Mouse (Mus musculus) kidney, postnatal 4 days (tissue): Measurements from ENCODE around the gene Blcap.
"Not testable (repeated sequence)": the region's sequence is repeated elsewhere in the genome, so short reads cannot be mapped to it uniquely, and the experiment has no call there.

Experiments used
- DNase-seq, 2 experiments: peaks; one replicate each; pipeline ENCODE4 v3.0.0; 2021; ENCODE audit warnings: mixed read lengths in 2 of 2

Gene Blcap

GRCm38 (mm10) chr2:157571224-157571832 is at the start of gene Blcap:
Blcap (minus strand) TSS chr2:157571274.
- peak; percentile 72 to 73 for DNase-seq

GRCm38 (mm10) chr2:157618393-157618792 is 47.3 kb upstream of the Blcap start:
- DNase-seq, result no peak

- peak; percentile 16 to 26 for DNase-seq
These were observed 42.9 kb upstream of the Blcap start for GRCm38 (mm10) chr2:157613997-157614396.

- DNase-seq, result no peak
These were observed 40.7 kb upstream of the Blcap start for GRCm38 (mm10) chr2:157611735-157612134.

GRCm38 (mm10) chr2:157607542-157608236 is 36.6 kb upstream of the Blcap start:
- DNase-seq, result peak; percentile 40 to 65

GRCm38 (mm10) chr2:157605025-157605675 is 34.1 kb upstream of the Blcap start:
- peak; percentile 91 to 92 for DNase-seq

- DNase-seq, result peak; percentile 47 to 66
These were observed 30.4 kb upstream of the Blcap start for GRCm38 (mm10) chr2:157601435-157601839.

GRCm38 (mm10) chr2:157596876-157597566 is 25.9 kb upstream of the Blcap start:
- no peak for DNase-seq

- DNase-seq, result not testable (repeated sequence)
These were observed 14.3 kb upstream of the Blcap start for GRCm38 (mm10) chr2:157585351-157585750.

GRCm38 (mm10) chr2:157572786-157573185 is 1.7 kb upstream of the Blcap start:
- peak in 1 of 2 experiments; percentile 24 for DNase-seq

- DNase-seq, result no peak
These were observed 1.1 kb downstream of the Blcap start for GRCm38 (mm10) chr2:157569796-157570485.

GRCm38 (mm10) chr2:157568881-157569280 is 2.2 kb downstream of the Blcap start:
- no peak for DNase-seq

GRCm38 (mm10) chr2:157567235-157567961 is 3.7 kb downstream of the Blcap start:
- no peak for DNase-seq

GRCm38 (mm10) chr2:157566260-157566952 is 4.7 kb downstream of the Blcap start:
- peak; percentile 88 to 92 for DNase-seq

- no peak for DNase-seq
These were observed 5.2 kb downstream of the Blcap start for GRCm38 (mm10) chr2:157565898-157566259.

GRCm38 (mm10) chr2:157565446-157565845 is 5.6 kb downstream of the Blcap start:
- DNase-seq, result no peak

- no peak for DNase-seq
These were observed 6.4 kb downstream of the Blcap start for GRCm38 (mm10) chr2:157564723-157565122.

GRCm38 (mm10) chr2:157563031-157563430 is 8.0 kb downstream of the Blcap start:
- DNase-seq, result no peak

GRCm38 (mm10) chr2:157561165-157561836 is 9.8 kb downstream of the Blcap start:
- DNase-seq, result peak; percentile 89 to 95

GRCm38 (mm10) chr2:157560302-157560701 is 10.8 kb downstream of the Blcap start:
- DNase-seq, result peak in 1 of 2 experiments; percentile 52

GRCm38 (mm10) chr2:157559858-157560257 is 11.2 kb downstream of the Blcap start, which contains the start of gene Nnat:
Nnat (plus strand) TSS chr2:157560078.
- peak; percentile 69 to 74 for DNase-seq
